Mouse (Mus musculus) embryonic fibroblast, embryonic 13.5 days (primary cell): ENCODE data around the gene Fam241b.

Experiments used
- CTCF ChIP-seq: IDR thresholded peaks from 2 replicates; pipeline ENCODE4 v1.5.1; 2011; ENCODE audit warnings: mild to moderate bottlenecking, control low read depth, low read length, moderate library complexity, borderline replicate concordance; ENCODE audit not compliant: insufficient read depth
- POLR2A ChIP-seq: IDR thresholded peaks from 2 replicates; pipeline ENCODE4 v1.6.1; 2011; ENCODE audit warnings: low read depth, mild to moderate bottlenecking, control low read depth, low read length, moderate library complexity

DNA sequence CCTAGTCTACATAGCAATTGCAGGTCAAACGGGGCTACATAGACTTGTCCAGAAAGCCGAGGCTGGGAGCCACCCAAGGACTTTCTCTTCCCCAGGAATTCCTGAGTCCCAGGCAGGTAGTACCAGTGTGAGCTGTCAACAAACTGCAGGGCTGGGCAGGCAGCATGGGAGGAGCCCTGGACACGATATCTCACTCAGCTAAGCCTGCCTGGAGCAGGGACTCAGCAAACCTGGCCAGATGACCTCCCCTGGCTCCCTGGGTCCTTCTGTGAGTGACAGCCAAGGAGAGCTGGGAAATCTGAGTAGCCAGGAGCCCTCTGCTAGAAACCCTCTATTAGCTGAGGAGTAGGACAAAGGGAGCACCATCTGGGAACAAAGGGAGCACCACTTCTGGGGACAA, 45.6 kb upstream of the Fam241b start:
- no peak for TF ChIP-seq CTCF
- no peak for TF ChIP-seq POLR2A
